Mouse (Mus musculus) midbrain, postnatal 0 days (tissue): Measurements from ENCODE around the gene Esp24. TPM values are rescaled to one million over a fixed set of nuclear protein-coding genes. Genes with fewer than 3 reads are reported as not detected.

Experiments used
- ATAC-seq: fragments of 200-750 bp; cut with Nextera tagmentation; 2 replicates; pipeline ENCODE4 v1.8.0; 2017; ENCODE audit warnings: moderate number of reproducible peaks, mild to moderate bottlenecking, moderate TSS enrichment, moderate library complexity; ENCODE audit not compliant: low FRiP score
- DNase-seq: peaks from one replicate; pipeline ENCODE4 v3.0.0-alpha.2; 2015; ENCODE audit warnings: low spot score
- H3K27ac ChIP-seq: fragments of 300-500 bp; sonication (generic); 2 replicates; pipeline ENCODE4 v1.5.1; 2014; ENCODE audit warnings: low read depth, mild to moderate bottlenecking, low read length, mixed read lengths
- H3K27me3 ChIP-seq: fragments of 300-500 bp; sonication (generic); 2 replicates; pipeline ENCODE4 v1.6.1; 2014; ENCODE audit warnings: low read length, control low read depth, mixed read lengths; ENCODE audit not compliant: insufficient read depth
- H3K36me3 ChIP-seq: fragments of 300-500 bp; sonication (generic); 2 replicates; pipeline ENCODE4 v1.6.1; 2014; ENCODE audit warnings: low read length, control low read depth, mixed read lengths; ENCODE audit not compliant: insufficient read depth
- H3K4me1 ChIP-seq: fragments of 300-500 bp; sonication (generic); 2 replicates; pipeline ENCODE4 v1.6.1; 2014; ENCODE audit warnings: mild to moderate bottlenecking, control low read depth, antibody characterized with exemption, low read length, mixed read lengths; ENCODE audit not compliant: insufficient read depth
- H3K4me2 ChIP-seq: fragments of 300-500 bp; sonication (generic); 2 replicates; pipeline ENCODE4 v1.6.1; 2014; ENCODE audit warnings: low read depth, mild to moderate bottlenecking, low read length, mixed read lengths; ENCODE audit not compliant: poor library complexity, severe bottlenecking
- H3K4me3 ChIP-seq: fragments of 300-500 bp; sonication (generic); 2 replicates; pipeline ENCODE4 v1.5.1; 2014; ENCODE audit warnings: low read depth, mild to moderate bottlenecking, low read length, moderate library complexity
- H3K9ac ChIP-seq: fragments of 300-500 bp; sonication (generic); replicated peaks from 2 replicates; pipeline ENCODE4 v1.6.1; 2014; ENCODE audit warnings: mild to moderate bottlenecking, low read length, moderate library complexity, mixed read lengths; ENCODE audit not compliant: poor library complexity, severe bottlenecking
- H3K9me3 ChIP-seq: fragments of 300-500 bp; sonication (generic); 2 replicates; pipeline ENCODE4 v1.6.1; 2016; ENCODE audit warnings: low read length, control low read depth
- CTCF ChIP-seq: IDR thresholded peaks from 2 replicates; pipeline ENCODE4 v1.5.1; 2016; ENCODE audit warnings: antibody characterized with exemption, mild to moderate bottlenecking
- WGBS: fragments of 180-500 bp; shearing (Covaris S2); extraction: QIAGEN DNeasy Blood & Tissue Kit; methylation state at CpG from one replicate; pipeline ENCODE4 v1.1.7; 2014; 5-methylcytosine and 5-hydroxymethylcytosine counted together
- polyA plus RNA-seq: library from polyadenylated mRNA; unstranded; fragments of >200 nt; fragmentation: Nextera tagmentation; extraction: Ambion mirVana; gene quantifications from 2 replicates; pipeline ENCODE4 v1.2.1, GENCODE M21; 2015
- total RNA-seq: library from RNA; depleted of rRNA; stranded (reverse); fragments of >200 nt; gene quantifications from 2 replicates; pipeline ENCODE4 v1.2.3, GENCODE M21; 2014; rRNA removed

The Esp24 gene
- total and polyA plus RNA-seq, 2 experiments from 2014 or later, result not detected

DNA sequence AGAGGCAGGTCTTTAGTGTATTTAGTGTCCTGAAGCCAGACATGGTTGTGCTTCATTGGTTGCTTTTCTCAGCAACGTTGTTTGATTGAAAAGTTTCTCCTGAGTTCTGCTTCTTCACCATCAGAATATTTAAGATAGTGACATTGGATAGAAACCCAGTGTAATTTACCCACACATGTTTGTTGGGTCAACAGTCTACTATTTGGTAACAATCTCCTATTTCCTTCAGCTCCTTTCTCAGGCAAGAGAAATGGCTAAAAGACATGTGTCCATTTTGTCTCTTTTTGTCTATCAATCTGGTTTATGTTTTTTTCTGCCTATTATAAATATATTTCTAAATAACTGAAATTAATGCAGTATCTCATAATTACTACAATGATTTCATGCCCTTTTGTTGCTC is 40.4 kb downstream of the Esp24 start, which contains the start of gene Esp23:
Gene Esp23 (minus strand): TSS at position 101 of the 400 bp plus-strand sequence.
- no peak within 1 kb of the TSS for H3K9ac ChIP-seq
- no peak for DNase-seq
- H3K4me2 ChIP-seq, result no peak within 1 kb of the TSS
- H3K4me1 ChIP-seq, result no peaks in the 10 kb centered on the region
- 47% methylated on average over 1 of the region's 1 CpGs for WGBS
- no peak for ATAC-seq
- H3K27ac ChIP-seq, result no peak within 1 kb of the TSS
- H3K9me3 ChIP-seq, result peaks cover 16% of the 10 kb centered on the region
- H3K4me3 ChIP-seq, result no peak within 1 kb of the TSS
- no peaks in the 10 kb centered on the region for H3K27me3 ChIP-seq
- no peak for TF ChIP-seq CTCF
- no peaks in the 10 kb centered on the region for H3K36me3 ChIP-seq

Other genes with a start within 250 kb of the Esp24 start
- not detected in 2 replicates for gene Gm21903, start 6.6 kb downstream of the Esp24 start, total RNA-seq
- not detected in 2 replicates for gene Gm21903, start 6.6 kb downstream of the Esp24 start, polyA plus RNA-seq
- gene Esp23, start 40.3 kb downstream of the Esp24 start, total RNA-seq, result not detected in 2 replicates
- gene Esp23, start 40.3 kb downstream of the Esp24 start, polyA plus RNA-seq, result not detected in 2 replicates
- gene Esp22, start 58.6 kb downstream of the Esp24 start, total RNA-seq, result not detected in 2 replicates
- not detected in 2 replicates for gene Esp22, start 58.6 kb downstream of the Esp24 start, polyA plus RNA-seq